Mouse (Mus musculus) heart, embryonic 16.5 days (tissue): Measurements from ENCODE around the gene Fam155a. TPM values are rescaled to one million over a fixed set of nuclear protein-coding genes. Genes with fewer than 3 reads are reported as not detected.

Experiments
- ATAC-seq: fragments of 200-750 bp; cut with Nextera tagmentation; replicated peaks from 2 replicates; pipeline ENCODE4 v1.8.0; 2017; ENCODE audit warnings: moderate number of reproducible peaks; ENCODE audit not compliant: insufficient read depth, low FRiP score; ENCODE audit errors: extremely low read depth
- H3K27ac ChIP-seq: fragments of 300-500 bp; sonication (generic); 2 replicates; pipeline ENCODE4 v1.5.1; 2014; ENCODE audit warnings: mild to moderate bottlenecking, low read length, control low read depth, moderate library complexity
- H3K27me3 ChIP-seq: fragments of 300-500 bp; sonication (generic); 2 replicates; pipeline ENCODE4 v1.6.1; 2014; ENCODE audit warnings: low read length, mixed read lengths; ENCODE audit not compliant: control insufficient read depth, insufficient read depth
- H3K36me3 ChIP-seq: fragments of 300-500 bp; sonication (generic); 2 replicates; pipeline ENCODE4 v1.6.1; 2014; ENCODE audit not compliant: control insufficient read depth, insufficient read depth
- H3K4me1 ChIP-seq: fragments of 300-500 bp; sonication (generic); 2 replicates; pipeline ENCODE4 v1.6.1; 2014; ENCODE audit warnings: low read length, mixed read lengths; ENCODE audit not compliant: control insufficient read depth, insufficient read depth
- H3K4me2 ChIP-seq: fragments of 300-500 bp; sonication (generic); 2 replicates; pipeline ENCODE4 v1.6.1; 2014; ENCODE audit warnings: low read depth, mild to moderate bottlenecking, control low read depth, low read length
- H3K4me3 ChIP-seq: fragments of 300-500 bp; sonication (generic); 2 replicates; pipeline ENCODE4 v1.5.1; 2014; ENCODE audit warnings: mild to moderate bottlenecking, control low read depth, low read length
- H3K9ac ChIP-seq: fragments of 300-500 bp; sonication (generic); 2 replicates; pipeline ENCODE4 v1.6.1; 2014; ENCODE audit warnings: low read length, control low read depth
- H3K9me3 ChIP-seq: fragments of 300-500 bp; sonication (generic); replicated peaks from 2 replicates; pipeline ENCODE4 v1.6.1; 2016; ENCODE audit warnings: low read length; ENCODE audit not compliant: control insufficient read depth
- WGBS: fragments of 180-500 bp; shearing (Covaris S2); extraction: QIAGEN DNeasy Blood & Tissue Kit; methylation state at CpG from one replicate; pipeline ENCODE4 v1.1.7; 2014; 5-methylcytosine and 5-hydroxymethylcytosine counted together
- polyA plus RNA-seq: library from polyadenylated mRNA; unstranded; fragments of >200 nt; fragmentation: Nextera tagmentation; extraction: Ambion mirVana; gene quantifications from 2 replicates; pipeline ENCODE4 v1.2.1, GENCODE M21; 2015

Gene Fam155a
- polyA plus RNA-seq, 1 experiment from 2014 or later: 0.07 TPM

- no peaks in the 10 kb centered on the region for H3K9me3 ChIP-seq
- ATAC-seq: no peak
- no peaks in the 10 kb centered on the region for H3K4me1 ChIP-seq
- no peak overlapping the region for H3K27ac ChIP-seq
- no peak overlapping the region for H3K4me3 ChIP-seq
- whole genome bisulfite sequencing: 69% methylated on average over 4 of the region's 4 CpGs
- no peak overlapping the region for H3K9ac ChIP-seq
- H3K36me3 ChIP-seq: no peaks in the 10 kb centered on the region
- no peaks in the 10 kb centered on the region for H3K27me3 ChIP-seq
- H3K4me2 ChIP-seq: no peak overlapping the region
Measured at GRCm38 (mm10) chr8:9437822-9438221, 333.1 kb downstream of the Fam155a start.

DNA sequence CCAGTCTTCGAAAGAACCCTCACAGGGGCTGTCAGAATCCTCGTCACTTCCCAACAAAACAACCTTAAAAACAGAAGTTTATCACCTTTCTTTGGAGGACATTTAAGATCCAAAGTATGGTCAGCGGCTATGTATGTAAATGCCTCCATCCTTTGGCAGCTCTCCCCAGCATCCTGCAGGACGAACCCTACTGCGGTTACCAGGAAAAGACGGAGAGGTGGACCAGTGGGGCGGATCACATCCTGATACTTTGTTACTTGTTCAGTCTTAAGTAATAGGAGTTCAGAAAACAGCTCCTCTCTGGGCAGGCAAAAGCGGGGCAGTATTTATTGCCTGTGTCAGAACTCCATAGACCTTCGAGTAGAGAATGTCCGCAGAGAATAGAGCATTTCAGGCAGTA lies 335.5 kb downstream of the Fam155a start:
- no peaks in the 10 kb centered on the region for H3K4me1 ChIP-seq
- no peak overlapping the region for H3K4me2 ChIP-seq
- no peak overlapping the region for H3K4me3 ChIP-seq
- H3K27me3 ChIP-seq: no peaks in the 10 kb centered on the region
- 45% methylated on average over 10 of the region's 10 CpGs for WGBS
- ATAC-seq: no peak
- no peak overlapping the region for H3K9ac ChIP-seq
- H3K36me3 ChIP-seq: no peaks in the 10 kb centered on the region
- no peak overlapping the region for H3K27ac ChIP-seq
- H3K9me3 ChIP-seq: no peaks in the 10 kb centered on the region

DNA sequence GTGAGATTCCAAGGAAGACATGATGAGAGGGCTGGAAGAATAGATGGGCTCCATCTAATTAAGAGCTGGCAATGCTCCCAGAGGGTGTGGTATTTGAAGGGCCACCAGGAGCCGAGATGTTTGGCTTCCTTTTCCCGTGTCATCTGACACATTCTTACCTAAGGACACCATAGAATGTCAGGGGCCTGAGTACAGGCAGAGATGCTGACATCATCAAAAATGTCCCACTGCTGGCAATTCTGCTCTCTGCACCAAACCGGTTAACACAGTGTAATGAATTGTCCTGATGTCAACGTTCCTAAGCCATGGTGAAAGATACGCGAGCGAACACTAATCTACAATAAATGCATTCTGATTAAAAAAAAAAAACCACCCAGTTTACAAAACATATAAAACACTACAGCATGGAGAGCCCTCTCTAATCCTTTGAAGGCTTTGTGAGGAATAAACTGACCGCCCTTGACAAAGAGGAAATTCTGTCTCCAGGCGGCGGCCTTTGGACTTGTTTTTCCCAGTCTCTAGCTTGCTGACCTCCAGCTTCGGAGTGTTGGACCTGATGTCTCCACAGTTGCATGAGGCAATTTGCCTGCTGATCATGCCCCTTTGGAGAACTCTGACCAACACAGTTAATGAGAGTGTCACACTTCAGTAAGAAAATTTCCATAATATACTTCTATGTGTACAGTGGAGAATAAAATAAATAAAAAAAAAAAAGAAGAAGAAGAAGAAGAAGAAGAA lies 338.2 kb downstream of the Fam155a start:
- Histone ChIP-seq H3K27ac (no peak overlapping the region), H3K9ac (no peak overlapping the region), H3K4me3 (no peak overlapping the region), H3K4me1 (no peaks in the 10 kb centered on the region), H3K4me2 (no peak overlapping the region), H3K27me3 (no peaks in the 10 kb centered on the region), H3K9me3 (no peaks in the 10 kb centered on the region), H3K36me3 (no peaks in the 10 kb centered on the region)
- 71% methylated on average over 11 of the region's 11 CpGs for WGBS
- ATAC-seq: no peak

DNA sequence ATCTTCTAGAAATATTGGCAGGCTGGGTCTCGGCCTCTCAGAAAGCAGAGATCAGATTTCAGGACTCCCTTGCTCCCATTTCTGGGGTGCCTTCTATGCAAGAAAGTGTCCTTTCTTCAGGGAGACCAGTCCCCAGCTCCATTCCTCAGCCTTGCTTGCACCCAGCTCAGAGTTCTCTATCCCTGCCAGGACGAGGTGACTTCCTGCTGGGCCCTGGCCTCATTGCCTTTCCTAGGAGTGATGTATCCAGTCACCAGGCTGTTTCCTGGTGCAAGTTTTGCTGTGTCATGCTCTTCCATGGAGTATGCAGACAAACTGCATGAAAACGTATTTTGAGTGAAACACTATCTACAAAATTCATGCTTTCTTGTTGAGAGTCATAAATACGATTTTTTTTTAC lies 342.1 kb downstream of the Fam155a start:
- H3K4me1 ChIP-seq: no peaks in the 10 kb centered on the region
- no peak overlapping the region for H3K4me2 ChIP-seq
- no peaks in the 10 kb centered on the region for H3K36me3 ChIP-seq
- 58% methylated on average over 4 of the region's 4 CpGs for WGBS
- ATAC-seq: no peak
- no peak overlapping the region for H3K4me3 ChIP-seq
- no peak overlapping the region for H3K9ac ChIP-seq
- no peaks in the 10 kb centered on the region for H3K9me3 ChIP-seq
- no peaks in the 10 kb centered on the region for H3K27me3 ChIP-seq
- H3K27ac ChIP-seq: no peak overlapping the region

DNA sequence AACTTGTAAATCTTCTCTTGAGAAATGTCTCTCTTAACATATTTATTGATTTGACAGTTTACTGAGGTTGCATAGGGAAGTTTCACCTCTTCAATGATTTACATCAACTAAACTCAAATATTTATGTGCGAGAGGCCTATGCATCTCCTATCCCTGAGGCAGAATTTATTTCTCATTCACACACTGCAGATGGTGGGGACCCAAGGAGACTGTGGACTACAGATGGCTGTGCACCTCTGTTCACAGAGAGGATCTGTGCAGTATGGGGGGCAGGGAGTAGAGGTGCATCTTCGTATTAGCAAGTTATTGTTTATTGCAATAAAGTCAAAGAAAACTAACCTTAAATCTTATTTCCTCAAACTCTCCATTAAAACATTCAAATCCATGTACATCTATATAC lies 346.9 kb downstream of the Fam155a start:
- Histone ChIP-seq H3K4me2 (no peak overlapping the region), H3K36me3 (no peaks in the 10 kb centered on the region), H3K9ac (no peak overlapping the region), H3K4me1 (0 out of 2 replicates have a peak, but pooled peaks cover 5% of the 10 kb centered on the region), H3K27ac (no peak overlapping the region), H3K27me3 (no peaks in the 10 kb centered on the region), H3K9me3 (no peaks in the 10 kb centered on the region), H3K4me3 (no peak overlapping the region)
- ATAC-seq: no peak
- WGBS: 85% methylated on average over 2 of the region's 2 CpGs

GRCm38 (mm10) chr8:9423590-9423989 lies 347.4 kb downstream of the Fam155a start:
- ATAC-seq: 0 out of 2 replicates have a peak, but pooled peaks have one; percentile 32
- no peaks in the 10 kb centered on the region for H3K36me3 ChIP-seq
- 11% methylated on average over 5 of the region's 5 CpGs for WGBS
- H3K4me3 ChIP-seq: no peak overlapping the region
- no peaks in the 10 kb centered on the region for H3K27me3 ChIP-seq
- H3K4me1 ChIP-seq: 0 out of 2 replicates have a peak, but pooled peaks cover 5% of the 10 kb centered on the region
- H3K9ac ChIP-seq: no peak overlapping the region
- no peaks in the 10 kb centered on the region for H3K9me3 ChIP-seq
- H3K4me2 ChIP-seq: no peak overlapping the region
- no peak overlapping the region for H3K27ac ChIP-seq

GRCm38 (mm10) chr8:9423184-9423583 lies 347.8 kb downstream of the Fam155a start:
- H3K4me2 ChIP-seq: no peak overlapping the region
- H3K4me1 ChIP-seq: 0 out of 2 replicates have a peak, but pooled peaks cover 5% of the 10 kb centered on the region
- no peaks in the 10 kb centered on the region for H3K27me3 ChIP-seq
- 55% methylated on average over 2 of the region's 2 CpGs for WGBS
- no peak for ATAC-seq
- no peaks in the 10 kb centered on the region for H3K36me3 ChIP-seq
- H3K9ac ChIP-seq: no peak overlapping the region
- no peak overlapping the region for H3K4me3 ChIP-seq
- no peak overlapping the region for H3K27ac ChIP-seq
- H3K9me3 ChIP-seq: no peaks in the 10 kb centered on the region

DNA sequence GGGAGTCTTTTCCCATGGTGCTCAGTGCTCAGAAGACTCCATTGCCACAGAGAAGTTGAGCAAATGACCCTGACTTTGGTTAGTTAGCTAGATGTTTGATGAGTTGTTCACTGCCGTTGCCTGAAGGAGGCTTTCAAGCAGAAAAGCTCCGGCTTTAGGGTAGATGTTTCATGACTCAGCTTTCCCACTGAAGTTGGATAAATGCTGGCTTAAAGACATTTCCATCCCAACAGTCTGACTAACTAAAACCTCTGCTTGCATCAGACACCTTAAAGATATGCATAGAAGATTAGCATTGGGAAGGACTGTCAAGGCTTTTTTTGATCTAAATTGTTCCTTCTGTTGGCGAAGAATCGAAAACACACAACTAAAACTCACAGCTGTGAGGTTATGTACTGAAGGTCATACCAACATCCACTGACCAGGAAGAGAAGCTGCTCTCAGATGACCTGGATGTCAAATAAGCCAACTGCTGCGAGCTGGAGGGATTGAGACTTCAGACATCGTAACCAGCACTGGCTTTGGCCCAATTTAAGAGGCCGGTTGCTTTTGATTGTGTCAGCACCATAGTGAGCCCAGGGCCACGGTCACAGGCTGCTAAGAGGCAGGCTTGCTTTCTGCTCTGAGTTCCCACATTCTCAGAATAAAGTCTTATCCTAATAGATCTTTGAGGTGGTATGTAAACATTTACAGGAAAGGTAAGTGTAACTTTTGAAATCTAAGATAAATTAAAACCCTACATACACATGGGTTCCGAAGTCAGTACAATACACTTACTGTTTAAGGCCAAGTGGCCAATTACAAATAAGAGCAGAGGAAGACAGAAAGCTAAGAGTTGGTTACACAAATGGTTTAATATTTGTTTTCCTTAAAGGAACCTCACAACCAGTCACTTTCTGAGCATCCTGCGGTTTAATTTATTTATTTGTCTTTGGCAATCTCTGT lies 351.8 kb downstream of the Fam155a start:
- 62% methylated on average over 10 of the region's 10 CpGs for WGBS
- 0 out of 2 replicates have a peak, but pooled peaks cover 5% of the 10 kb centered on the region for H3K4me1 ChIP-seq
- no peak overlapping the region for H3K4me3 ChIP-seq
- no peak overlapping the region for H3K4me2 ChIP-seq
- ATAC-seq: no peak
- H3K9ac ChIP-seq: no peak overlapping the region
- H3K36me3 ChIP-seq: no peaks in the 10 kb centered on the region
- no peaks in the 10 kb centered on the region for H3K9me3 ChIP-seq
- H3K27ac ChIP-seq: no peak overlapping the region
- no peaks in the 10 kb centered on the region for H3K27me3 ChIP-seq

DNA sequence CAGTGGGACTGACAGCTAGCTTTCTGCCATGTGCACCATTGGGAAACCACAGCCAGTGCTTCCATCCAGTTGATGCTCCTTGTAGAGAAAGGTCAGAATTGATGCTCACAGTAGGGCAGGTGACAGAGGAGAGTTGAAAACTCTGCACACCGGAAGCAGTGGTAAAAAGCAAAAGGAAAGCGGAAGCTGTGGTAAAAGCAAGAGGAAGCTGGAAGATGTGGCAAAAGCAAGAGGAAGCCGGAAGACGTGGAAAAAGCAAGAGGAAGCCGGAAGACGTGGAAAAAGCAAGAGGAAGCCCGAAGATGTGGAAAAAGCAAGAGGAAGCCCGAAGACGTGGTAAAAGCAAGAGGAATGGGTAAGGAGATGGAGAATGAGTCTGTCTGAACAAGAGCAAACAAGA lies 354.8 kb downstream of the Fam155a start:
- ATAC-seq: no peak
- Histone ChIP-seq H3K4me2 (no peak overlapping the region), H3K9ac (no peak overlapping the region), H3K9me3 (no peaks in the 10 kb centered on the region), H3K36me3 (no peaks in the 10 kb centered on the region), H3K27ac (no peak overlapping the region), H3K27me3 (no peaks in the 10 kb centered on the region), H3K4me1 (no peaks in the 10 kb centered on the region), H3K4me3 (no peak overlapping the region)
- WGBS: 75% methylated on average over 9 of the region's 9 CpGs
